Mouse (Mus musculus): Measurements from ENCODE around the gene Emcn. TPM values are rescaled to one million over a fixed set of nuclear protein-coding genes. Genes with fewer than 3 reads are reported as not detected.

The Emcn gene
- polyA plus RNA-seq, 1 experiment from 2014 or later = 30.9 TPM

DNA sequence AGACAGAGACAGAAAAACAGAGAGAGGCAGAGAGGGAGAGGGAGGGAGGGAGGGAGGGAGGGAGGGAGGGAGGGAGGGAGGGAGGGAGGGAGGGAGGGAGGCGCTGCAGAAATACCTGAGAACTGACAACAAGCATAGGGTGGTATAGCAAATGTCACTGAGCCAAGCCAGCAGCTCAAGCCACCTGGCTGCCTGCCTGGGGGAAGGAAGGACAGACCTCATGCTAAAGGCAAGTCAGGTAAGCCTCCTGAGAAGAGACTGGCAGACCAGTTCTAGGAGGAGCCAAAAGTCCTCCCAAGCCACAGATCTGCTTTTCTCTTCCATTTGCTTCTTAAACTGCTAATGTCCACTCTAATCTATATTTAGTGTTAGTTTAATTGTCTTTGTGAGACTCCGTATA lies 22.5 kb upstream of the Emcn start:
- no peak for ATAC-seq (ENCODE audit: low FRiP score)
- Histone ChIP-seq H3K27me3 (ENCODE audit: control insufficient read depth, insufficient read depth, low read length) (no peaks in the 10 kb centered on the region), H3K4me3 (ENCODE audit: low read depth, low read length) (no peak overlapping the region), H3K4me1 (replicated peaks; ENCODE audit: control insufficient read depth, insufficient read depth, low read length) (no peaks in the 10 kb centered on the region), H3K9ac (ENCODE audit: low read depth, low read length) (no peak overlapping the region), H3K27ac (ENCODE audit: low read depth, low read length) (no peak overlapping the region), H3K4me2 (replicated peaks; ENCODE audit: low read depth, low read length) (no peak overlapping the region), H3K9me3 (ENCODE audit: control insufficient read depth, low read length) (no peaks in the 10 kb centered on the region), H3K36me3 (ENCODE audit: control insufficient read depth, insufficient read depth, low read length) (no peaks in the 10 kb centered on the region)
- DNase-seq (ENCODE audit: low spot score) = no peak
- 100% methylated on average over 1 of the region's 2 CpGs for WGBS

DNA sequence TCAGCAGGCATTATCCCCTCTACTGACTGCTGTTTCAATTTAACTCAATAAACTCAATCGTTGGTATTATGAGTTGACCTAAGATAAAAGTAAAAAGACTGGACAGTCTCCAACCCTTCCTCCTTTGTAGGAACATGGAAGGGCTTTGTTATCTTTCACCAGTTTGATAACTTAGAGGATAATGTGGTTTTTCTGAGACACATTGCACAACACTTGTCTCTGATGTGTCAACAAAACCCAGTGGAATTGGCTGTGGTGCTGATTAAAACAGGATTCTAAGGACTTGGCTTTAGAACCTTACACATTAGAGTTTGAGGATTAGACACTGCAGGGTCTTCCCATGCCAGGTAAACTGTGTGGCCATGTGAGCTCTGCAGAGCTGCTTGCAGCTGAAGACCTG lies 20.9 kb upstream of the Emcn start:
- no peaks in the 10 kb centered on the region for H3K9me3 ChIP-seq (ENCODE audit: control insufficient read depth, low read length)
- DNase-seq (ENCODE audit: low spot score) = no peak
- H3K27me3 ChIP-seq (ENCODE audit: control insufficient read depth, insufficient read depth, low read length) = no peaks in the 10 kb centered on the region
- H3K4me3 ChIP-seq (ENCODE audit: low read depth, low read length) = no peak overlapping the region
- H3K4me1 ChIP-seq (replicated peaks; ENCODE audit: control insufficient read depth, insufficient read depth, low read length) = no peaks in the 10 kb centered on the region
- H3K4me2 ChIP-seq (replicated peaks; ENCODE audit: low read depth, low read length) = no peak overlapping the region
- no peaks in the 10 kb centered on the region for H3K36me3 ChIP-seq (ENCODE audit: control insufficient read depth, insufficient read depth, low read length)
- 66% methylated on average over 1 of the region's 1 CpGs for WGBS
- no peak overlapping the region for H3K27ac ChIP-seq (ENCODE audit: low read depth, low read length)
- no peak overlapping the region for H3K9ac ChIP-seq (ENCODE audit: low read depth, low read length)
- ATAC-seq (ENCODE audit: low FRiP score) = no peak

DNA sequence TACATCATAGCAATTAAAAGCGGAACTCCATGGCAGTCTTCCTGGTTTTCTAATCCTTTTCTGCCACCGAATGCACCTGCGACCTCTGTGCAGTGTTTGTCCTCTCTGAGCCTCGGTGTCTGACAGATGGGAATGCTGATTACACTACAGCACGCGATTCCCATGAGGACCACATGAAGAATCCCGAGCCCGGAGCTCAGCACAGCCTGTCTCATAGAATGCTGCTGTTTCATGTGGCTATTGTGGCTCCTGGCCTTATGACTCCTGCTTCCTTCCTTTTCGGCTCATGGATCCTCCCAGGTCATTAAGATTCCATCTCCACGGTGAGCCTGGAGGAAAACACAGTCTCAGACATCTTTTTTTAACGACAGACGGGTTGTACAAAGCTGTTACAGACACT lies 18.6 kb upstream of the Emcn start:
- DNase-seq (ENCODE audit: low spot score) (peak; percentile 52), ATAC-seq (ENCODE audit: low FRiP score) (peak; percentile 89)
- no peaks in the 10 kb centered on the region for H3K27me3 ChIP-seq (ENCODE audit: control insufficient read depth, insufficient read depth, low read length)
- H3K4me3 ChIP-seq (ENCODE audit: low read depth, low read length) = no peak overlapping the region
- no peaks in the 10 kb centered on the region for H3K36me3 ChIP-seq (ENCODE audit: control insufficient read depth, insufficient read depth, low read length)
- no peaks in the 10 kb centered on the region for H3K9me3 ChIP-seq (ENCODE audit: control insufficient read depth, low read length)
- H3K4me2 ChIP-seq (replicated peaks; ENCODE audit: low read depth, low read length) = no peak overlapping the region
- 0 out of 2 replicates have a peak overlapping the region, but pooled peaks have one; percentile 33 for H3K27ac ChIP-seq (ENCODE audit: low read depth, low read length)
- H3K9ac ChIP-seq (ENCODE audit: low read depth, low read length) = no peak overlapping the region
- 51% methylated on average over 12 of the region's 12 CpGs for WGBS
- no peaks in the 10 kb centered on the region for H3K4me1 ChIP-seq (replicated peaks; ENCODE audit: control insufficient read depth, insufficient read depth, low read length)

DNA sequence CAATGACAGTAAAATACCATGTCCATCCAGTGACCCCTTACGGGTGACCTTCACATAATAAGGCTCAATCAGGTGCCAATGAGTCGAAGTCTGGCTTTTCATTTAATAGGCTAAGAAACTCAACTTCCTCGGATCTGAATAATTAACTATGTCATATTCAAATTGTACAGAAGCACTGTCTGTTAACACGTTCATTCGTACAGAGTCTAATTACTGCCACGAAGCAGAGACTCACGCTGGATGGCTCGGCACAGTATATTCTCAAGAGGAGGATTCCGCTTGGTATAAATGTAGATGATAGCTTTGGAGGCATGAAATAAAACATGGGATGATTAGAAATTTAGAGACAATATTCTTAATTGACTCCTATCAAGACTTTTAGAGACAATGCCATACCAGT lies 11.0 kb upstream of the Emcn start:
- H3K27me3 ChIP-seq (ENCODE audit: control insufficient read depth, insufficient read depth, low read length) = no peaks in the 10 kb centered on the region
- no peak overlapping the region for H3K27ac ChIP-seq (ENCODE audit: low read depth, low read length)
- DNase-seq (ENCODE audit: low spot score) (no peak), ATAC-seq (ENCODE audit: low FRiP score) (no peak)
- H3K9me3 ChIP-seq (ENCODE audit: control insufficient read depth, low read length) = no peaks in the 10 kb centered on the region
- no peak overlapping the region for H3K4me3 ChIP-seq (ENCODE audit: low read depth, low read length)
- WGBS = 59% methylated on average over 9 of the region's 9 CpGs
- H3K36me3 ChIP-seq (ENCODE audit: control insufficient read depth, insufficient read depth, low read length) = no peaks in the 10 kb centered on the region
- H3K4me2 ChIP-seq (replicated peaks; ENCODE audit: low read depth, low read length) = no peak overlapping the region
- no peaks in the 10 kb centered on the region for H3K4me1 ChIP-seq (replicated peaks; ENCODE audit: control insufficient read depth, insufficient read depth, low read length)
- H3K9ac ChIP-seq (ENCODE audit: low read depth, low read length) = no peak overlapping the region

DNA sequence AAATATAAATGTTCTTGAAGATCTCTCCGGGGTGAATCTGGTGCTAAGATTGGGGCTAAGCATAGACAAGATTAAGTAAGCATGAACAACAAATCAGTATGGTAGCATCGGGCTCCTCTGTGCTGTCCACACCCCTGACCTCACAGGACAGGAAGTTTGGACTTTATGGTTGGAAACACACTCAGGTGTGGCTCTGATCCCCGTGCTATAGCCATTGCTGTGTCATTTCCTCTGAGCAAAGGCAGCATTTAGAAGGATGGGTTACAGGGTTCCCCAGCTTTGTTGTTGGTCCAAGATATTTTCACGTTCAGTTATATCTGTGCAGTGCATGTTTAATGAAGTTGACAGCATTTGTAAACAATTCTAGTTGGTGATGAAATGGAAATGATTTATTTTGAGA lies 9.9 kb upstream of the Emcn start:
- Histone ChIP-seq H3K36me3 (ENCODE audit: control insufficient read depth, insufficient read depth, low read length) (no peaks in the 10 kb centered on the region), H3K27me3 (ENCODE audit: control insufficient read depth, insufficient read depth, low read length) (no peaks in the 10 kb centered on the region), H3K4me3 (ENCODE audit: low read depth, low read length) (no peak overlapping the region), H3K9ac (ENCODE audit: low read depth, low read length) (no peak overlapping the region), H3K4me1 (replicated peaks; ENCODE audit: control insufficient read depth, insufficient read depth, low read length) (no peaks in the 10 kb centered on the region), H3K27ac (ENCODE audit: low read depth, low read length) (no peak overlapping the region), H3K9me3 (ENCODE audit: control insufficient read depth, low read length) (no peaks in the 10 kb centered on the region), H3K4me2 (replicated peaks; ENCODE audit: low read depth, low read length) (no peak overlapping the region)
- no peak for ATAC-seq (ENCODE audit: low FRiP score)
- 81% methylated on average over 4 of the region's 4 CpGs for WGBS
- no peak for DNase-seq (ENCODE audit: low spot score)

DNA sequence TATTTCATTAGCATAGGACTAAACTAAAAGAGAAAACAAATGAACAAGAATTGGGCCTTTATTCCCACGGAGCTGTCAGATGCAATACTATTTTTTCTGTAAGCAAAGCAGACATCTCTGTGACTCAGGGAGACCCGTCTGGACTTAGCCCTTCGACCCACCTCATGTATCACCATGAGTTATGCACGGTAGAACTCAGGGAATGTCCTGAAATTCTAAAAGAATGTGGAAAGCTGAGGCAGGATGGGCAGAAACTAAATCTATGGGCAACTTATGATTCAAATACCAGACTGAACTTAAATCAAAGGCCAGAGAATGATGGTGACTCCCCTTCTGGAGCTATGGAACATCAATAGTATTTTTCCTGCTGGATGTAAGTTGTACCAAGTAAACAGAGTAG lies 8.3 kb upstream of the Emcn start:
- Histone ChIP-seq H3K9ac (ENCODE audit: low read depth, low read length) (no peak overlapping the region), H3K36me3 (ENCODE audit: control insufficient read depth, insufficient read depth, low read length) (no peaks in the 10 kb centered on the region), H3K4me1 (replicated peaks; ENCODE audit: control insufficient read depth, insufficient read depth, low read length) (no peaks in the 10 kb centered on the region), H3K27me3 (ENCODE audit: control insufficient read depth, insufficient read depth, low read length) (no peaks in the 10 kb centered on the region), H3K27ac (ENCODE audit: low read depth, low read length) (no peak overlapping the region), H3K4me2 (replicated peaks; ENCODE audit: low read depth, low read length) (no peak overlapping the region), H3K9me3 (ENCODE audit: control insufficient read depth, low read length) (no peaks in the 10 kb centered on the region), H3K4me3 (ENCODE audit: low read depth, low read length) (no peak overlapping the region)
- ATAC-seq (ENCODE audit: low FRiP score) (no peak), DNase-seq (ENCODE audit: low spot score) (no peak)
- 80% methylated on average over 4 of the region's 4 CpGs for WGBS

DNA sequence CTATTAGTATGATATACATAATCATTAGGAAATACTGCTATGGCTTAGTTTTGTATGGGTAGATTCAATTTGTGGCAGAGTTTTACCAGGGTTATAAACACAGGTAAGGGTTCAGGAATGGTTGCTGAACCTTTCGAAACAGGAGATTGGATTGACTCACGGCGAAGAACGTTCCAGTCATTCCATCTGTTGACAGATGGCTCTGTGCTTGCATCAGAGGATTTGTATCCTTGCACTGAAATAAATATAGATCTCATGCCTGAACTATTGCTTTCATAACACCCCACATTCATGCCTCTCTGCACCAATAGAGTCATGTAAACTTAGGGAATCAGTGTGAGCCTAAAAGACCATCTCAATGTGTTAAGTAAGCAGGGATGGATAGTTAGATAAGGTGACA lies 4.9 kb upstream of the Emcn start:
- no peak overlapping the region for H3K27ac ChIP-seq (ENCODE audit: low read depth, low read length)
- no peaks in the 10 kb centered on the region for H3K9me3 ChIP-seq (ENCODE audit: control insufficient read depth, low read length)
- H3K27me3 ChIP-seq (ENCODE audit: control insufficient read depth, insufficient read depth, low read length) = no peaks in the 10 kb centered on the region
- ATAC-seq (ENCODE audit: low FRiP score) = no peak
- no peak overlapping the region for H3K4me3 ChIP-seq (ENCODE audit: low read depth, low read length)
- no peak overlapping the region for H3K4me2 ChIP-seq (replicated peaks; ENCODE audit: low read depth, low read length)
- no peak overlapping the region for H3K9ac ChIP-seq (ENCODE audit: low read depth, low read length)
- 91% methylated on average over 4 of the region's 4 CpGs for WGBS
- no peaks in the 10 kb centered on the region for H3K36me3 ChIP-seq (ENCODE audit: control insufficient read depth, insufficient read depth, low read length)
- no peaks in the 10 kb centered on the region for H3K4me1 ChIP-seq (replicated peaks; ENCODE audit: control insufficient read depth, insufficient read depth, low read length)
- DNase-seq (ENCODE audit: low spot score) = no peak

DNA sequence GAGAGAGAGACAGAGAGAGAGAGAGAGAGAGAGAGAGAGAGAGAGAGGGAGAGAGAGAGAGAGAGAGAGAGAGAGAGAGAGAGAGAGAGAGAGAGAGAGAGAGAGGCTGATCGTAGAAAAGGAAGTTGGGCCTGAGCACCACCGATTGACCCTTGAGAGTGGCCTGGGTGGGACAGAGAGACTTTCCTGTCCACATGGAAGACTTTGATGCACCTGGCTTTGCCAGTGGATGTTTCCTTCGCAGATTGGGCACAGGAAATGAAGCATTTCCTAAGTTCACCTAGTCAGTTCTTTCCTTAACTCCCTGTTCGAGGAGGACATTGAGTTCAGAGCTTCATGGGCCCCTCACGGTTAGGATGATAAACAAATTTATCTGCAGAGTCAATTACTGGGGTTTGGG lies 2.6 kb downstream of the Emcn start:
- no peak overlapping the region for H3K9ac ChIP-seq (ENCODE audit: low read depth, low read length)
- H3K4me3 ChIP-seq (ENCODE audit: low read depth, low read length) = no peak overlapping the region
- H3K4me2 ChIP-seq (replicated peaks; ENCODE audit: low read depth, low read length) = no peak overlapping the region
- H3K36me3 ChIP-seq (ENCODE audit: control insufficient read depth, insufficient read depth, low read length) = no peaks in the 10 kb centered on the region
- H3K27me3 ChIP-seq (ENCODE audit: control insufficient read depth, insufficient read depth, low read length) = no peaks in the 10 kb centered on the region
- WGBS = 87% methylated on average over 5 of the region's 5 CpGs
- ATAC-seq (ENCODE audit: low FRiP score) = no peak
- H3K9me3 ChIP-seq (ENCODE audit: control insufficient read depth, low read length) = no peaks in the 10 kb centered on the region
- H3K27ac ChIP-seq (ENCODE audit: low read depth, low read length) = no peak overlapping the region
- H3K4me1 ChIP-seq (replicated peaks; ENCODE audit: control insufficient read depth, insufficient read depth, low read length) = no peaks in the 10 kb centered on the region
- DNase-seq (ENCODE audit: low spot score) = no peak

DNA sequence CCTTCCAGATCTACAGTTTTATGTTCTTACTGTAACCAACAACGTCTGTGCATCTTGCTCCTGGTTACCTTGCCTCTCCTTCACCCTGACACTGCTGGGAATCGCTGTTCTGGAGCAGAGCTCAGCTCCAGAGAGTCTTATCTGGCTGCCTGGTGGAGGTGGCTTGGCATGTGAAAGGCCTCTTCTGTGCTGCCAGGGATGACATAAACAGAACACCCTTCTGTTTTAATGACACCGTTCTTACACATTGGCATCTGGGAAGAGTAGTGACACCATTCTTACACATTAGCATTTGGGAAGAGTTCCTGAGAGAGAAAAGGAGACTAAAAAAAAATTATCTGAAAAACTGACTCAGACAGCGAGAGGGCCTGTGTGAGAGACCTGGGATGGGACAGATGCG lies 11.0 kb downstream of the Emcn start:
- no peaks in the 10 kb centered on the region for H3K9me3 ChIP-seq (ENCODE audit: control insufficient read depth, low read length)
- DNase-seq (ENCODE audit: low spot score) (no peak), ATAC-seq (ENCODE audit: low FRiP score) (no peak)
- WGBS = 85% methylated on average over 5 of the region's 5 CpGs
- H3K4me2 ChIP-seq (replicated peaks; ENCODE audit: low read depth, low read length) = no peak overlapping the region
- no peaks in the 10 kb centered on the region for H3K4me1 ChIP-seq (replicated peaks; ENCODE audit: control insufficient read depth, insufficient read depth, low read length)
- no peak overlapping the region for H3K4me3 ChIP-seq (ENCODE audit: low read depth, low read length)
- no peaks in the 10 kb centered on the region for H3K36me3 ChIP-seq (ENCODE audit: control insufficient read depth, insufficient read depth, low read length)
- H3K9ac ChIP-seq (ENCODE audit: low read depth, low read length) = no peak overlapping the region
- no peak overlapping the region for H3K27ac ChIP-seq (ENCODE audit: low read depth, low read length)
- no peaks in the 10 kb centered on the region for H3K27me3 ChIP-seq (ENCODE audit: control insufficient read depth, insufficient read depth, low read length)
